Mouse (Mus musculus) lung, embryonic 14.5 days (tissue): ENCODE results near the gene Dcun1d2. TPM values are rescaled to one million over a fixed set of nuclear protein-coding genes. Genes with fewer than 3 reads are reported as not detected.

Source experiments
- ATAC-seq: fragments of 200-750 bp; cut with Nextera tagmentation; 2 replicates; pipeline ENCODE4 v1.8.0; 2017; ENCODE audit warnings: mild to moderate bottlenecking, moderate TSS enrichment, moderate library complexity; ENCODE audit not compliant: insufficient read depth
- DNase-seq: peaks from one replicate; pipeline ENCODE4 v3.0.0-alpha.2; 2015
- H3K27ac ChIP-seq: fragments of 300-500 bp; sonication (generic); 2 replicates; pipeline ENCODE4 v1.5.1; 2014; ENCODE audit warnings: low read depth, mild to moderate bottlenecking, moderate library complexity
- H3K27me3 ChIP-seq: fragments of 300-500 bp; sonication (generic); 2 replicates; pipeline ENCODE4 v1.6.1; 2014; ENCODE audit warnings: low read length, control low read depth; ENCODE audit not compliant: insufficient read depth
- H3K36me3 ChIP-seq: fragments of 300-500 bp; sonication (generic); 2 replicates; pipeline ENCODE4 v1.6.1; 2014; ENCODE audit warnings: control low read depth; ENCODE audit not compliant: insufficient read depth
- H3K4me1 ChIP-seq: fragments of 300-500 bp; sonication (generic); 2 replicates; pipeline ENCODE4 v1.6.1; 2014; ENCODE audit warnings: antibody characterized with exemption, control low read depth; ENCODE audit not compliant: insufficient read depth
- H3K4me2 ChIP-seq: fragments of 300-500 bp; sonication (generic); 2 replicates; pipeline ENCODE4 v1.6.1; 2014; ENCODE audit warnings: mild to moderate bottlenecking
- H3K4me3 ChIP-seq: fragments of 300-500 bp; sonication (generic); 2 replicates; pipeline ENCODE4 v1.5.1; 2014; ENCODE audit warnings: low read depth, low read length
- H3K9ac ChIP-seq: fragments of 300-500 bp; sonication (generic); 2 replicates; pipeline ENCODE4 v1.6.1; 2014
- H3K9me3 ChIP-seq: fragments of 300-500 bp; sonication (generic); 2 replicates; pipeline ENCODE4 v1.6.1; 2016; ENCODE audit warnings: low read depth, low read length, control low read depth
- CTCF ChIP-seq: IDR thresholded peaks from 2 replicates; pipeline ENCODE4 v1.5.1; 2016; ENCODE audit warnings: antibody characterized with exemption, low read depth
- WGBS: fragments of 180-500 bp; shearing (Covaris S2); extraction: QIAGEN DNeasy Blood & Tissue Kit; methylation state at CpG from one replicate; pipeline ENCODE4 v1.1.7; 2014; 5-methylcytosine and 5-hydroxymethylcytosine counted together
- polyA plus RNA-seq: library from polyadenylated mRNA; unstranded; fragments of >200 nt; fragmentation: Nextera tagmentation; extraction: Ambion mirVana; gene quantifications from 2 replicates; pipeline ENCODE4 v1.2.1, GENCODE M21; 2014

The Dcun1d2 gene
- polyA plus RNA-seq, 1 experiment from 2014 or later: 26.2 TPM

DNA sequence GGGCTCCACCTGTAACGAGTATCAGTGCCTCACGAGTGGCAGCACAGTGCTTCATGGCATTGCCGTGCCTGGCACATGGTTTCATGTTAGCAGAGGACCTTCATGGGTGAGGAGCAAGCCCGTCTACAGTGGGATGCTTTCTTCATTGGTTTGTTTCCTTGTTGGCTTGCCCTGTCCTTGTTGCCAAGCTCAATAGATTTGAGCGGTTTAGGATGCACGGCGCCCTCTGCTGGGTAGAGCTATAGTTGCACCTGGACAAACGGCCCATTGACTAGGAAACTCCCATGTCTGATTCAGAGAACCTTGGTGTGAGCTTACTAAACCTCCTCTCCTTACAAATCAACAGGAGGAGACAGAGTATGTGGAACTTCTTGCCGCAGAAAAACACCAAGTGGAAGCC, 4.4 kb upstream of the Dcun1d2 start:
- Histone ChIP-seq H3K9ac (no peak overlapping the region), H3K27ac (no peak overlapping the region), H3K9me3 (no peaks in the 10 kb centered on the region), H3K4me1 (0 out of 2 replicates have a peak, but pooled peaks cover 4% of the 10 kb centered on the region), H3K4me3 (no peak overlapping the region), H3K36me3 (peaks cover 49% of the 10 kb centered on the region), H3K27me3 (no peaks in the 10 kb centered on the region), H3K4me2 (no peak overlapping the region)
- peak; percentile 85 for TF ChIP-seq CTCF
- WGBS: 30% methylated on average over 9 of the region's 9 CpGs
- no peak for ATAC-seq
- peak; percentile 87 for DNase-seq

DNA sequence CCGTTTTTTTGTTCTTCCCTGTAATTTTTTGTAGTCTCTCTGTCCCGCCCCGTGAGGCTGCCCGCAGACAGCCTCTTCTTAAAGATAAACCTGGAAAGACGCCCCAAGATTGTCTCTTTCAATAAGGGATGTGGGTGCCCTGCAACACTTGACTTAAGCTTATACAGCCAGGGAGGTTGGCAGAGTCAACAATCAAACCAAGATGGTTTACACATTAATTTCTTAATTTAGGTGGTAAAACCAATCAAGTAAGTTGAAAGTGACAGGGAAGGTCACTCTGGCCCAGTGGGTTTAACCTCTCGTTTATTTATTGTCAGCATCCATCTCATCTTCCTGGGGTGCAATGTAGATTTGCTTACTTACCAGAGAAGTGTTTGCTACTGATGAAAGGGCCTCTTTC, 715 bp upstream of the Dcun1d2 start:
- ATAC-seq (no peak), DNase-seq (no peak)
- Histone ChIP-seq H3K27me3 (no peaks in the 10 kb centered on the region), H3K9me3 (no peaks in the 10 kb centered on the region), H3K36me3 (peaks cover 14% of the 10 kb centered on the region), H3K4me1 (0 out of 2 replicates have a peak, but pooled peaks cover 4% of the 10 kb centered on the region), H3K27ac (no peak overlapping the region), H3K4me2 (peak overlapping the region; percentile 93), H3K9ac (peak overlapping the region; percentile 69), H3K4me3 (peak overlapping the region; percentile 80)
- TF ChIP-seq CTCF: no peak
- WGBS: 3% methylated on average over 6 of the region's 6 CpGs

DNA sequence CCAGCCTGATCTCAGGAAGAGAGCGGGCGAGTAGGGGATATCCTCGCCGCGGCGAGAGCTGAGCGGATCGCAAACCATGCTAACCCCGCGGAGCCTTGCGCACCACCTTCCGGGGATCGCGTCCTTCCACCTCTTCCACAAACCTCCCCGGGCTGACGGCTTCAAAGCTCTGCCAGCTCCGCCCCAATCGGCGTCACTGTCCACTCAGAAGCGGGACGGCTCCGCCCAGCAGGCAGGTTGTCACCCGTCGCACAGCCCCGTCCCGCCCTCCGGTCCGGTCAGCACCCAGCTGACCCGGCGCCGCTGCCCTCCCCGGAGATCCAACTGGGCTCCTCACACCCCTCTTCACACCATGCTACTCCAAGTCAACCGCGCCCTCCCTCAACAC, 633 bp downstream of the Dcun1d2 start:
- peak; percentile 82 for ATAC-seq
- H3K27me3 ChIP-seq: no peaks in the 10 kb centered on the region

DNA sequence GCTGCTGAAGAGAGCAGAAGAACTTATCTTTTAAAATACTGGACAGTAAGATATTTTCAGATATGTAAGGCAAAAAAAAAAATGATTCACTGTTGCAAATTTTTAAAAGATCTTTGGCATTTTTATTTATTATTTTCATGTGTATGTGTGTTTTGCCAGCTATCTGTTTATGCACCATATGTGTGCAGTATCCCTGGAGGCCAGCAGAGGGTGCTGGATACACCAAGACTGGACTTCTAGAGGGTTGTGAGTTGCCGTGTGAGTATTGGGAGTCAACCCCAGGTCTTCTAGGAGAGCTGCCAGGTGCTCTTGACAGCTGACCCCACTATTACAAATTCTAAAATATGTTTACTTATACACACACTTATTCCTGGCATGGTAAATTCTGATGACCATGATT, 4.7 kb downstream of the Dcun1d2 start:
- H3K9ac ChIP-seq: no peak overlapping the region
- DNase-seq (no peak), ATAC-seq (no peak)
- no peak overlapping the region for H3K4me3 ChIP-seq
- H3K36me3 ChIP-seq: 0 out of 2 replicates have a peak, but pooled peaks cover 3% of the 10 kb centered on the region
- H3K27me3 ChIP-seq: no peaks in the 10 kb centered on the region
- no peak overlapping the region for H3K27ac ChIP-seq
- H3K9me3 ChIP-seq: no peaks in the 10 kb centered on the region
- no peaks in the 10 kb centered on the region for H3K4me1 ChIP-seq
- 70% methylated on average over 1 of the region's 1 CpGs for WGBS
- H3K4me2 ChIP-seq: no peak overlapping the region
- TF ChIP-seq CTCF: no peak

More for the DNA sequence above, 633 bp downstream of the Dcun1d2 start:
- H3K4me3 ChIP-seq: peak overlapping the region; percentile 80
- under 1% methylated on average over 34 of the region's 34 CpGs for WGBS
- DNase-seq: peak; percentile 90
- H3K9ac ChIP-seq: peak overlapping the region; percentile 69
- H3K9me3 ChIP-seq: no peaks in the 10 kb centered on the region
- H3K4me2 ChIP-seq: peak overlapping the region; percentile 93
- peak overlapping the region; percentile 93 for H3K27ac ChIP-seq
- TF ChIP-seq CTCF: no peak
- H3K4me1 ChIP-seq: 0 out of 2 replicates have a peak, but pooled peaks cover 4% of the 10 kb centered on the region
- H3K36me3 ChIP-seq: 0 out of 2 replicates have a peak, but pooled peaks cover 5% of the 10 kb centered on the region

DNA sequence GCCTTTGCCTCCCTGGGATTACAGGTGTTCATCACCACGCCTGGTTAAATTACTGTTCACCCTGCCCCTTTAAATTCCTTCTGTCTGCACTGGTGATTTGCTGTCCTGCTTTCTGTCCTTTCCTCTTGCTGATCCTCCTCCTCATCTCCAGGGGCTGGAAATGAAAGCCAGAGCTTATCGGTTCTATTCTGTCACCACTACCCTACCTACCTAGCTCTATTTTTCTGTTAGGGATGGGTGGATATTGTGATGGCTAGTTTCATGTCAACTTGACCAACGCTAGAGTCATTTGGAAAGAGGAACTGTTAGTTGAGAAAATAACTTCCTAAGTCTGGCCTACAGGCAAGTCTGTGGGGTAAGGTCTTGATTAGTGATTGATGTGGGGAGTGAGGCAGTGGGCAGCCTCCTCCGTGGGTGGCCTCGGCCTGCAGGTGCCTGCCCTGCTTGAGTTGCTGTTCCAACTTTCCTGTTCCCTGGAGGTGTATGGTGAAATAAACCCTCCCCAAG, 10.9 kb downstream of the Dcun1d2 start:
- H3K4me3 ChIP-seq: no peak overlapping the region
- ATAC-seq (no peak), DNase-seq (no peak)
- H3K4me1 ChIP-seq: no peaks in the 10 kb centered on the region
- no peaks in the 10 kb centered on the region for H3K9me3 ChIP-seq
- H3K36me3 ChIP-seq: 0 out of 2 replicates have a peak, but pooled peaks cover 3% of the 10 kb centered on the region
- TF ChIP-seq CTCF: no peak
- H3K4me2 ChIP-seq: no peak overlapping the region
- H3K9ac ChIP-seq: no peak overlapping the region
- H3K27me3 ChIP-seq: no peaks in the 10 kb centered on the region
- H3K27ac ChIP-seq: no peak overlapping the region
- 75% methylated on average over 5 of the region's 5 CpGs for WGBS

DNA sequence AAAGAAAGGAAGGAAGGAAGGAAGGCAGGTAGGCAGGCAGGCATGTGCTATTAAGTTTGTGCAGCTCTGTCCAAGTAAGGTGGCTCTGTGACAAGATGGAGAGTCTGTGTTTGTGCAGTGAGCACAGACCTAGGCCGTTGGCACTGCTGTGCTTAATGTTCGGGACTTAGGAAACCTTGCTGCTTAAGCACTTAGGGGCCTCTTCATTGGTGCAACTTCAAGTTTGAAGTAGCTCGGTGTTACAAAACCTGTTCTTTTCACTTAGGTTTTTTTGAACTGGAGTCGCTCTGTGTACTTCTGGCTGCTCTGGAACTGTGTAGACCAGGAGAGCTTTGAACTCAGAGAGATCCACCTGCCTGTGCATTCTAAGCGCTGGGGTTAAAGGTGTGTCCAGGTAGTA, 15.1 kb downstream of the Dcun1d2 start:
- Histone ChIP-seq H3K27ac (no peak overlapping the region), H3K4me2 (no peak overlapping the region), H3K36me3 (peaks cover 29% of the 10 kb centered on the region), H3K4me3 (no peak overlapping the region), H3K27me3 (no peaks in the 10 kb centered on the region), H3K9ac (no peak overlapping the region), H3K9me3 (no peaks in the 10 kb centered on the region), H3K4me1 (no peaks in the 10 kb centered on the region)
- no peak for DNase-seq
- no peak for TF ChIP-seq CTCF
- WGBS: 65% methylated on average over 5 of the region's 5 CpGs
- no peak for ATAC-seq

DNA sequence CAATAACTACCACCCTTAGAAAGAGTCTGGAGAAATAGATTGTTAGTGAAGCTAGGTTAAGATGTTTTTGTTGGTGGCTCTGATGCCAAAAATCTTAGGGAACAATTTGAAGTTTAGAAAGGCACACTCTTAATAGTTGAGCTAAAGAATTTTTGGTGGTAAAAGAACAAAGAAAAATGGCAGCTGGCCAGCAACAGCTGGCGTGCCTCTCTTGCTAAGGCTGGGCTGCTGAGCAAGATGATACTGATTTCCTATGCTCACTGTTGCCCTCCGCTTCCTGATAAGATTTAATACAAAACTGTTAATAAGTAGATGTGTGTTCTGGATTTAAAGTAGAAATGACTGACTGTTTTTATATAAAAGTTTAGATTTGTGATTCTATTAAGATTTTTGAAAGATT, 20.4 kb downstream of the Dcun1d2 start:
- Histone ChIP-seq H3K4me2 (no peak overlapping the region), H3K36me3 (peaks cover 29% of the 10 kb centered on the region)
- peak; percentile 74 for DNase-seq

More for the DNA sequence above, 20.4 kb downstream of the Dcun1d2 start:
- no peak overlapping the region for H3K9ac ChIP-seq
- WGBS: 50% methylated on average over 2 of the region's 2 CpGs
- no peak for ATAC-seq
- H3K9me3 ChIP-seq: no peaks in the 10 kb centered on the region
- no peak overlapping the region for H3K27ac ChIP-seq
- no peaks in the 10 kb centered on the region for H3K4me1 ChIP-seq
- no peaks in the 10 kb centered on the region for H3K27me3 ChIP-seq
- no peak for TF ChIP-seq CTCF
- H3K4me3 ChIP-seq: no peak overlapping the region
